Mouse (Mus musculus) MEL (cell line): Measurements from ENCODE around the gene Ifitm10.

Experiments
- CHD2 ChIP-seq: IDR thresholded peaks from 2 replicates; pipeline ENCODE4 v1.6.1; 2011; ENCODE audit warnings: low read length, improper control_type of control experiment
- CTCF ChIP-seq, 3 experiments: IDR thresholded peaks in 2 of 3; conservative IDR thresholded peaks in 1 of 3; 2 replicates each; pipeline ENCODE4 v1.5.1; 2011 to 2012; ENCODE audit warnings: low read length in 3 of 3, low read depth in 2 of 3, mild to moderate bottlenecking in 2 of 3, improper control_type of control experiment in 1 of 3, inconsistent platforms in 1 of 3, mixed read lengths in 1 of 3, moderate library complexity in 1 of 3; ENCODE audit not compliant: control insufficient read depth in 1 of 3, insufficient read depth in 1 of 3, poor library complexity in 1 of 3, severe bottlenecking in 1 of 3
- GABPA ChIP-seq: IDR thresholded peaks from 2 replicates; pipeline ENCODE4 v1.6.1; 2012; ENCODE audit warnings: low read depth, mild to moderate bottlenecking, inconsistent platforms, low read length, improper control_type of control experiment, moderate library complexity
- HCFC1 ChIP-seq: IDR thresholded peaks from 2 replicates; pipeline ENCODE4 v1.6.1; 2012; ENCODE audit warnings: low read depth, mild to moderate bottlenecking, inconsistent platforms, low read length, improper control_type of control experiment, moderate library complexity
- KAT2A ChIP-seq: conservative IDR thresholded peaks from 2 replicates; pipeline ENCODE4 v1.6.1; 2012; ENCODE audit warnings: low read depth, low read length, improper control_type of control experiment, inconsistent platforms
- MAZ ChIP-seq: IDR thresholded peaks from 2 replicates; pipeline ENCODE4 v1.6.1; 2012; ENCODE audit warnings: low read depth, mild to moderate bottlenecking, inconsistent platforms, low read length, improper control_type of control experiment
- POLR2A ChIP-seq, 2 experiments: IDR thresholded peaks; 2 replicates each; pipeline ENCODE4 v1.6.1; 2011 to 2012; ENCODE audit warnings: low read length in 2 of 2, mild to moderate bottlenecking in 2 of 2, control low read depth in 1 of 2, improper control_type of control experiment in 1 of 2, low read depth in 1 of 2, moderate library complexity in 1 of 2; ENCODE audit not compliant: control insufficient read depth in 1 of 2, insufficient read depth in 1 of 2, poor library complexity in 1 of 2

DNA sequence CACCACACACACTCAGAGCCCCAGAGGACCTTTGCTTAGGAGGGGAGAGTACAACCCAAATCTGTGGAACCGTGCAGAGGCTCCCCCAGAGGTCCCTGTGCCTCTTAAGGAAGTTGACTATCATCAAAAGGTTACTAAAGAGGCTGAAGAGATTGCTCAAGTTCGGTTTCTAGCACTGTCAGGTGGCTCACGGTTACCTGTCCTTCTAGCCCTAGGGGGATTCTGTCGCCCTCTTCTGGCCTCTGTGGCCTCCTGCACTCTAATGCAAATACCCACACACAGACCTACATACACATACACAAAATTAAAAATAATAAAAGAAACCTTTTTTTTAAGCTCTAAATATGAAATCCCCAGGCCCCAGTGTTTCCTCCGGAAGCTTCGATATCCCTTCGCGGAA, 45.1 kb upstream of the Ifitm10 start:
- no peak for TF ChIP-seq POLR2A (IDR thresholded peaks at IDR 0.05; ENCODE audit: control insufficient read depth in 1 of 2, insufficient read depth in 1 of 2, low read depth in 1 of 2, low read length in 2 of 2, poor library complexity in 1 of 2)
- no peak for TF ChIP-seq CHD2
- peak; percentile 14 to 37 (median 15); a peak in 3 of 6 replicates for TF ChIP-seq CTCF (IDR thresholded peaks at IDR 0.05 in 2 of 3, conservative IDR thresholded peaks at IDR 0.05 in 1 of 3; ENCODE audit: control insufficient read depth in 1 of 3, insufficient read depth in 1 of 3, low read depth in 2 of 3, low read length in 3 of 3, poor library complexity in 1 of 3, severe bottlenecking in 1 of 3)
- no peak for TF ChIP-seq MAZ
- TF ChIP-seq KAT2A, result no peak
- TF ChIP-seq HCFC1, result no peak
- TF ChIP-seq GABPA, result no peak
